9 mouse cellular contexts compared by ENCODE assay signal in the genomic region with DNA sequence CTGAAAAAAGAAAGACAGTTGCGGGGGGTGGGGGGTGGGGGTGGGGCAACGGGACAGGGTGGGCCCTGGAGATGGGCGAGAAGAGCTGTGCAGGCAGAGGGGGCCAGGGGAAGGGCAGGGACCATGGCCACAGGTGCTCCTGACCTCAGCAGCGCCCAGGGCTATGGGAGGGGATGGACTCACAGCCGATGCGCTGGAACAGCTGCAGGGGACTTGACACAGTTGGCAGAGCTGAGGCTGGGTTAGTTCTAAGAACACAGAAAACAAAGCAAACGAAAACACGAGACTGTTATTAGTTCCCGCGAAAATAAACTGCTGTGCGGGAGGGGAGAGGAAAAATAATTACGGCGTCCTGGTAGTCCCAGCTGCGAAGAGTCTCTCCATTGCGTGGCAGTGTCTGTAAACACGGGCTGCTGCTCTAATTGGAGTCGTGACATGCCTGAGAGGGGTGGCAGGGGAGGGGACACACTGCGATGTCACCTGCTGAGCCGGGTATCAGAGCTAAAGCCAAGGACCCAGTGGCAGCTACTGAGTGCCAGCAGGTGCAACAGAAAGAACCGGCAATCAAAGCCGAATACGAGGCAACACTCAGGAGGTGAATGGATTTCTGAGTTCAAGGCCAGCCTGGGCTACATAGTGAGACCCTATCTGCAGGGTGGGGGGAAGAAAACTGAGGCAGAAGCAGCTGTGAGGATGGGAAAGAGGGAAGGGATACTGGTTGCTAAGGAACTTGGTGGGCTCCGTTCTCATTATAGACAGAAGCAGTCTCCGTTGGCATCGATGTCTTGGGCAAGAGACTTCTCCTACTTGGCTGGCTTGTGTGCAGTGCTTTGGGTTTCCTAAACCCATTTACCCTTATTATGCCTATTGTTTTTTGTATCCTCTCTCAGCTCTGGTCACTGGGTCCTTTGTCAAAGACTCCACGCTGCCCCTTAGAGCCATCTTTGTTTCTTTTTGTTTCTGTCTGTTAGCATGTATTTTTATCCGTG. TPM values are rescaled to one million over a fixed set of nuclear protein-coding genes. Genes with fewer than 3 reads are reported as not detected.
DNase-seq lines count a peak whose midpoint lies in the region; ATAC-seq lines count a peak whose summit lies in the region.
"Had no signal": no experiment of that assay in that cellular context is flagged by ENCODE, and none has a peak within 500 bp of the region (broad histone marks: within the 10 kb centered on the region; RNA-seq: fewer than 3 reads in every experiment).

No protein-coding gene starts in this region.

- no peak overlapping the region for H3K4me3 ChIP-seq in heart, embryonic 13.5 days
- no peak overlapping the region for H3K4me3 ChIP-seq in forebrain, embryonic 10.5 days
- H3K4me3 ChIP-seq in limb, embryonic 12.5 days (replicated peaks) = no peak overlapping the region

- no peak overlapping the region for H3K27ac ChIP-seq in heart, embryonic 13.5 days (replicated peaks)
- peak overlapping the region; percentile 72 for H3K27ac ChIP-seq in forebrain, embryonic 10.5 days
- peak overlapping the region; percentile 67; the same call in 1 of the 2 replicates for H3K27ac ChIP-seq in limb, embryonic 12.5 days

- WGBS in heart, embryonic 13.5 days = 61% methylated on average over 27 of the region's 27 CpGs
- 70% methylated on average over 27 of the region's 27 CpGs for WGBS in forebrain, embryonic 10.5 days
- WGBS in limb, embryonic 12.5 days = 56% methylated on average over 27 of the region's 27 CpGs

- H3K9me3 ChIP-seq in heart, embryonic 13.5 days = no peaks in the 10 kb centered on the region
- no peaks in the 10 kb centered on the region for H3K9me3 ChIP-seq in forebrain, embryonic 10.5 days
- H3K9me3 ChIP-seq in limb, embryonic 12.5 days = no peaks in the 10 kb centered on the region

- H3K4me2 ChIP-seq in heart, embryonic 13.5 days = peak overlapping the region; percentile 16
- H3K4me2 ChIP-seq in limb, embryonic 12.5 days = no peak overlapping the region

- intact Hi-C loops in heart, postnatal 36 days (cut with DNase I) = no loop called here

- H3K27me3 ChIP-seq in heart, embryonic 13.5 days (replicated peaks) = no peaks in the 10 kb centered on the region
- H3K27me3 ChIP-seq in forebrain, embryonic 10.5 days (ENCODE audit: poor library complexity, severe bottlenecking) = no peaks in the 10 kb centered on the region
- H3K27me3 ChIP-seq in limb, embryonic 12.5 days = no peaks in the 10 kb centered on the region

- DNase-seq in heart, postnatal 36 days = no peak
- DNase-seq in A20 (ENCODE audit: low read depth, low spot score) = peak; percentile 64
- no peak for DNase-seq in forebrain, embryonic 10.5 days (ENCODE audit: extremely low spot score, low spot score)
- no peak for DNase-seq in spleen, adult 18-20 months
- DNase-seq in lung, postnatal 10 days = no peak
- DNase-seq in urinary bladder, adult 18-20 months (ENCODE audit: low spot score in 2 of 2) = no peak

- H3K36me3 ChIP-seq in heart, embryonic 13.5 days = no peaks in the 10 kb centered on the region
- peaks cover 6% of the 10 kb centered on the region; the same call in 1 of the 2 replicates for H3K36me3 ChIP-seq in forebrain, embryonic 10.5 days (replicated peaks)
- H3K36me3 ChIP-seq in limb, embryonic 12.5 days = peaks cover 13% of the 10 kb centered on the region; the same call in 1 of the 2 replicates

- ATAC-seq in heart, embryonic 13.5 days (ENCODE audit: extremely low read depth, insufficient number of reproducible peaks, low FRiP score, low TSS enrichment) = no peak
- ATAC-seq in limb, embryonic 12.5 days (ENCODE audit: insufficient number of reproducible peaks, insufficient read depth, low FRiP score, low TSS enrichment, low read depth) = no peak

- H3K4me1 ChIP-seq in heart, embryonic 13.5 days = peaks cover 56% of the 10 kb centered on the region
- H3K4me1 ChIP-seq in forebrain, embryonic 10.5 days = peaks cover 70% of the 10 kb centered on the region
- peaks cover 65% of the 10 kb centered on the region for H3K4me1 ChIP-seq in limb, embryonic 12.5 days (replicated peaks)

- no peak overlapping the region for H3K9ac ChIP-seq in heart, embryonic 13.5 days
- no peak overlapping the region for H3K9ac ChIP-seq in limb, embryonic 12.5 days (replicated peaks)

RNA-seq across cellular contexts. Expression of gene Chst12, which starts 5.0 kb away (rescaled TPM):
- 16.2 and 17.5 TPM in 2 replicates for polyA plus RNA-seq in heart, embryonic 13.5 days (2015; fragmentation: Nextera tagmentation; extraction: Ambion mirVana)
- total RNA-seq in heart, postnatal 36 days (2021) = 1 to 10 TPM; 5.5 to 6.7 TPM
- 14.0 and 15.1 TPM in 2 replicates for polyA plus RNA-seq in forebrain, embryonic 10.5 days (2016; fragmentation: Nextera tagmentation; extraction: Ambion mirVana)
- polyA plus RNA-seq in limb, embryonic 12.5 days (2016; fragmentation: Nextera tagmentation; extraction: Ambion mirVana) = 14.4 and 17.0 TPM in 2 replicates

RNA-seq across cellular contexts. Expression of gene Grifin, which starts 54.6 kb away (rescaled TPM):
- not detected in 2 replicates for polyA plus RNA-seq in heart, embryonic 13.5 days (2015; fragmentation: Nextera tagmentation; extraction: Ambion mirVana)
- total RNA-seq in heart, postnatal 36 days (2021) = not detected
- polyA plus RNA-seq in forebrain, embryonic 10.5 days (2016; fragmentation: Nextera tagmentation; extraction: Ambion mirVana) = not detected in 2 replicates
- 0.36 TPM in 1 of 2 replicates, not detected in the other for polyA plus RNA-seq in limb, embryonic 12.5 days (2016; fragmentation: Nextera tagmentation; extraction: Ambion mirVana)
- total RNA-seq: layer of hippocampus, postnatal 14 days had no signal
